Mouse (Mus musculus): ENCODE data around the gene Pnrc1.
A peak's percentile ranks its signal among the peaks of the same experiment; 100 is the strongest.

The Pnrc1 gene

GRCm38 (mm10) chr4:33270386-33271314, 19.3 kb downstream of the Pnrc1 start:
- DNase-seq (ENCODE audit: low read depth, low spot score), result peak; percentile 71

- DNase-seq (ENCODE audit: low read depth, low spot score), result peak; percentile 94
These were observed 24.8 kb downstream of the Pnrc1 start for GRCm38 (mm10) chr4:33264979-33265726.

- DNase-seq (ENCODE audit: low read depth, low spot score), result peak; percentile 52
These were observed 27.1 kb downstream of the Pnrc1 start for GRCm38 (mm10) chr4:33262897-33263296.

- DNase-seq (ENCODE audit: low read depth, low spot score), result peak; percentile 40
These were observed 28.6 kb downstream of the Pnrc1 start for GRCm38 (mm10) chr4:33261311-33261753.

GRCm38 (mm10) chr4:33260311-33260710, 29.7 kb downstream of the Pnrc1 start:
- DNase-seq (ENCODE audit: low read depth, low spot score), result peak; percentile 44

- DNase-seq (ENCODE audit: low read depth, low spot score), result peak; percentile 72
These were observed 32.5 kb downstream of the Pnrc1 start for GRCm38 (mm10) chr4:33257263-33257964.

GRCm38 (mm10) chr4:33254706-33255105, 35.3 kb downstream of the Pnrc1 start:
- DNase-seq (ENCODE audit: low read depth, low spot score), result peak; percentile 76

GRCm38 (mm10) chr4:33250867-33251266, 39.1 kb downstream of the Pnrc1 start:
- DNase-seq (ENCODE audit: low read depth, low spot score), result no peak

GRCm38 (mm10) chr4:33249716-33250230, 40.2 kb downstream of the Pnrc1 start:
- peak; percentile 63 for DNase-seq (ENCODE audit: low read depth, low spot score)

GRCm38 (mm10) chr4:33248915-33249314, 41.0 kb downstream of the Pnrc1 start:
- no peak for DNase-seq (ENCODE audit: low read depth, low spot score)

- peak; percentile 100 for DNase-seq (ENCODE audit: low read depth, low spot score)
These were observed 41.7 kb downstream of the Pnrc1 start for GRCm38 (mm10) chr4:33248062-33248889.

- peak; percentile 100 for DNase-seq (ENCODE audit: low read depth, low spot score)
These were observed 42.4 kb downstream of the Pnrc1 start for GRCm38 (mm10) chr4:33247479-33248053.

GRCm38 (mm10) chr4:33245853-33246395, 44.0 kb downstream of the Pnrc1 start:
- DNase-seq (ENCODE audit: low read depth, low spot score), result no peak

- no peak for DNase-seq (ENCODE audit: low read depth, low spot score)
These were observed 46.0 kb downstream of the Pnrc1 start for GRCm38 (mm10) chr4:33243921-33244320.

GRCm38 (mm10) chr4:33243016-33243758, 46.8 kb downstream of the Pnrc1 start:
- no peak for DNase-seq (ENCODE audit: low read depth, low spot score)

GRCm38 (mm10) chr4:33242536-33242935, 47.4 kb downstream of the Pnrc1 start:
- no peak for DNase-seq (ENCODE audit: low read depth, low spot score)

- peak; percentile 32 for DNase-seq (ENCODE audit: low read depth, low spot score)
These were observed 59.1 kb downstream of the Pnrc1 start for GRCm38 (mm10) chr4:33230881-33231280.

- DNase-seq (ENCODE audit: low read depth, low spot score), result no peak
These were observed 60.3 kb downstream of the Pnrc1 start for GRCm38 (mm10) chr4:33229639-33230038.

- DNase-seq (ENCODE audit: low read depth, low spot score), result no peak
These were observed 62.8 kb downstream of the Pnrc1 start for GRCm38 (mm10) chr4:33227164-33227563.
